Mouse (Mus musculus): ENCODE data around the gene Casp14. TPM values are rescaled to one million over a fixed set of nuclear protein-coding genes. Genes with fewer than 3 reads are reported as not detected.

Gene Casp14
- polyA plus RNA-seq (2015; fragmentation: Nextera tagmentation; extraction: Ambion mirVana) = 36.7 and 45.6 TPM in 2 replicates

- Histone ChIP-seq H3K9ac (no peak within 1 kb of the TSS), H3K4me3 (no peak within 1 kb of the TSS), H3K4me1 (no peaks in the 10 kb centered on the region), H3K9me3 (no peaks in the 10 kb centered on the region), H3K27ac (no peak within 1 kb of the TSS; the same call in none of the 2 replicates), H3K27me3 (no peaks in the 10 kb centered on the region), H3K4me2 (no peak within 1 kb of the TSS), H3K36me3 (no peaks in the 10 kb centered on the region)
- WGBS = 65% methylated on average over 11 of the region's 11 CpGs
- peak; percentile 60; the same call in 1 of the 2 replicates for ATAC-seq (ENCODE audit: insufficient number of reproducible peaks, low FRiP score, low TSS enrichment, low read depth)
Measured at GRCm38 (mm10) chr10:78718056-78718455, at the start of gene Casp14. Gene Casp14 (minus strand): TSS chr10:78718294.

DNA sequence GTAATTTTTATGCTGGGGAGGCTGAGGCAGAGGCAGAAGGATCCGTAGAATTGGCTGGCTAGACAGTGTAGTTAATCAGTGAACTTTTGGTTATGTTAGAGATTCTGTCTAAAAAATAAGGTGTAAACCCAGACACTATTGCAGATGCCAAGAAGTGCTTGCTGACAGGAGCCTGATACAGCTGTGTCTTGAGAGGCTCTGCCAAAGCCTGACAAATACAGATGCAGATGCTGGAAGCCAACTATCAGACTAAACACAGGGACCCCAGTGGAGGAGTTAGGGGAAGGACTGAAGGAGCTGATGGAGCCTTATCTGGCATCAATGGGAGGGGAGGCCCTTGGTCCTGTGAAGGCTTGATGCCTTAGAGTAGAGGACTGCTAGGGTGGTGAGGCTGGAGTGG is 47.5 kb upstream of the Casp14 start:
- no peak overlapping the region for H3K27ac ChIP-seq
- no peaks in the 10 kb centered on the region for H3K4me1 ChIP-seq
- no peak overlapping the region for H3K4me3 ChIP-seq
- WGBS = 53% methylated on average over 1 of the region's 1 CpGs
- H3K9ac ChIP-seq = no peak overlapping the region
- ATAC-seq (ENCODE audit: insufficient number of reproducible peaks, low FRiP score, low TSS enrichment, low read depth) = no peak
- no peaks in the 10 kb centered on the region for H3K36me3 ChIP-seq
- H3K9me3 ChIP-seq = no peaks in the 10 kb centered on the region
- no peak overlapping the region for H3K4me2 ChIP-seq
- no peaks in the 10 kb centered on the region for H3K27me3 ChIP-seq

DNA sequence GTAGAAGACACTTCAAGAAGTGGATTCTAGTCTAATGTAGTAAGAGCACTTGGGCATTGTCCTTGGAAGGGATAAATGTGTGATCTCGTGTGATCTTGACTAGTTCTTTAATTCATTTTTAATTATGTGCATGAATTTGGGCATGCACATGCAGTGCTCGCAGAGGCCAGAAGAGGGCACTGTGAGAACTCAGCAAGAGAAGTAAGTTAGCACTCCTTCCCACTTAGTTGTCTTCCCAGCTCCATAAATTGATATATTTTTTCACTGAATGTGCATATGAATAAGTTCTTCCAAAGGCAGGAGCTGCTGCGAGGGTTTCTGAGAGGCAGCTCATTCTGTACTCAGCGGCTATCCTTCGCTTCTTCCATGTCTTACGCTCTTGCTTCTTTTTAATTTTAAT is 37.9 kb upstream of the Casp14 start:
- Histone ChIP-seq H3K4me1 (peaks cover 5% of the 10 kb centered on the region; the same call in 1 of the 2 replicates), H3K4me2 (no peak overlapping the region), H3K27ac (no peak overlapping the region), H3K4me3 (no peak overlapping the region), H3K27me3 (no peaks in the 10 kb centered on the region), H3K9me3 (no peaks in the 10 kb centered on the region), H3K9ac (no peak overlapping the region), H3K36me3 (no peaks in the 10 kb centered on the region)
- no peak for ATAC-seq (ENCODE audit: insufficient number of reproducible peaks, low FRiP score, low TSS enrichment, low read depth)
- WGBS = 35% methylated on average over 6 of the region's 6 CpGs

DNA sequence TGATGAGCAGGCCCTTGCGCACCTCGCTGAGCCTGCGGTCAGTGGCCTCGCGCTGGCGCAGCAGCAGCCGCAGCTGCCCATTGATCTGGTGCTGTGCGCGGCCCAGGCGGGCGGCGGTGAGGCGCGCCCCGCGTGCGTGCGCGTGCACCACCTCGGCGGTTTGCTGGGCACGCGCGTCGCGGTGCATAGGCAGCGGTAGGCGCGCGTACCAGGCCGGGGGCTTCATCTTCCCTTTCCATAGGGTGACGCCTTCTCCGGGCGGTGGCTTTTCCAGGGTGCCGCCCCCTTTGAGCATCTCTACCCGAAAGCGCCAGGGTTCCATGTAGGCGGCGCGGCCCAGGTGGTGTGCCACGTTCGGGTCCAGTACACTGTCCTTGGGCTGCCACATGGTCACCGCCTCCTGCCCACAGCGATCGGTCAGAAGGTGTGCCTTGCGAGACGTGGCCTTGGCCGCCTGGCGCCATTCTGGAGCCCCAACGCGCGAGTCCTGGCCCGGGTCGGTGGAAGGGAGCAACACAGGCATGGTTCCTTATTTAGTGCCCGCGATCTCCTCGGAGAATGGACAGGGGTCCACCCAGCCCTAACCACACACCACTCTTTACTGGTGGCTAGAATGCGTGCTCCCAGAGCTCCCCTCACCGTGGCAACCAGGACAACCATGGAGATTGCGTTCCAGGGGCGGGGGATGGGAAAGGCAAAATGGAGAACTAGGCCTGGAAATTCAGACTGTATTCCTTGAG is 34.5 kb upstream of the Casp14 start, which contains the start of gene Ccdc105:
Gene Ccdc105 (minus strand): TSS at position 614 of the 740 bp plus-strand sequence.
- H3K4me1 ChIP-seq = peaks cover 9% of the 10 kb centered on the region; the same call in 1 of the 2 replicates
- H3K27ac ChIP-seq = peak within 1 kb of the TSS; percentile 63
- no peaks in the 10 kb centered on the region for H3K36me3 ChIP-seq
- peak; percentile 89 for ATAC-seq (ENCODE audit: insufficient number of reproducible peaks, low FRiP score, low TSS enrichment, low read depth)
- peak within 1 kb of the TSS; percentile 86 for H3K4me2 ChIP-seq
- WGBS = 2% methylated on average over 54 of the region's 61 CpGs
- no peaks in the 10 kb centered on the region for H3K9me3 ChIP-seq
- H3K27me3 ChIP-seq = no peaks in the 10 kb centered on the region
- H3K4me3 ChIP-seq = peak within 1 kb of the TSS; percentile 58
- H3K9ac ChIP-seq = peak within 1 kb of the TSS; percentile 48

GRCm38 (mm10) chr10:78748946-78749345 is 30.9 kb upstream of the Casp14 start:
- ATAC-seq (ENCODE audit: insufficient number of reproducible peaks, low FRiP score, low TSS enrichment, low read depth) = no peak

GRCm38 (mm10) chr10:78748161-78748560 is 30.1 kb upstream of the Casp14 start:
- Histone ChIP-seq H3K4me2 (no peak overlapping the region), H3K9me3 (no peaks in the 10 kb centered on the region), H3K4me3 (no peak overlapping the region), H3K4me1 (peaks cover 17% of the 10 kb centered on the region), H3K27me3 (no peaks in the 10 kb centered on the region), H3K36me3 (no peaks in the 10 kb centered on the region), H3K9ac (no peak overlapping the region), H3K27ac (no peak overlapping the region)
- WGBS = 80% methylated on average over 13 of the region's 13 CpGs
- ATAC-seq (ENCODE audit: insufficient number of reproducible peaks, low FRiP score, low TSS enrichment, low read depth) = no peak

More at GRCm38 (mm10) chr10:78748946-78749345, 30.9 kb upstream of the Casp14 start:
- Histone ChIP-seq H3K4me2 (no peak overlapping the region), H3K4me1 (peaks cover 17% of the 10 kb centered on the region), H3K27ac (no peak overlapping the region), H3K9ac (no peak overlapping the region), H3K4me3 (no peak overlapping the region), H3K27me3 (no peaks in the 10 kb centered on the region), H3K9me3 (no peaks in the 10 kb centered on the region), H3K36me3 (no peaks in the 10 kb centered on the region)
- 89% methylated on average over 6 of the region's 6 CpGs for WGBS

DNA sequence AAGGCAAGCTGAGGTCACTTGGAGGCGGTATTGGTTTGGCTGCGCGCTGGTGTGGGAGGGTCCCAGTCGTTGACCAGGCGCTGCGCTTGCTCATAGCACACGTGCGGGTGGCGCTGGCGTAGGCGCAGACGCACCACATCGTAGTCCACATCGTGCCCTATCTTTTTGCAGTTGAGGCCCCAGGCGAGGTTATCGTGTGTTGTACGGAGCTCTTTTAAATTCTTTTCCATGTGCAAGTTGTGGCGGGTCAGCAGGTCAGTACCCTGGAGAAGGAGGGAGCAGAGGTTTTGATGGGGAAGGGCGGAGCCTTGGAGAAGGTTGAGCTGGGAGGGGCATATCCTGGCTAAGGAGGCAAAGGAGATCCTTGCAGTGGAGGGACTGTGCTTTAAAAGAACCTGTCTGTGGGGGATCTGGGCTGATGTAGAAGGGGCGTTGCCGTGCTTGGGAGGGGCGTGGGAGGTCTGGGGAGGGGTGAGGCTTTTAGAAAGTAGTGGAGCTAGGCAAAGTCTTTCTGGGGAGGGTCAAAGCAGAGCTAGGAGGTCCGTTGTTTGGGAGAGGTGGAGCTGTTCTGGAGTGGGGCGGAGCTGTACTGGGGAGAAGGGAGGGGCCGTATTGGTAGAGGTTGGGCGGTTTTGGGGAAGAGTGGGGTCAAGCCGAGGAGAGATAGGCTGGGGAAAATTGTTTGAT is 29.1 kb upstream of the Casp14 start:
- ATAC-seq (ENCODE audit: insufficient number of reproducible peaks, low FRiP score, low TSS enrichment, low read depth) = peak; percentile 17; the same call in 1 of the 2 replicates
- Histone ChIP-seq H3K27ac (no peak overlapping the region), H3K9me3 (no peaks in the 10 kb centered on the region), H3K27me3 (no peaks in the 10 kb centered on the region), H3K4me1 (peaks cover 12% of the 10 kb centered on the region), H3K36me3 (no peaks in the 10 kb centered on the region), H3K4me2 (peak overlapping the region; percentile 70), H3K4me3 (peak overlapping the region; percentile 37), H3K9ac (no peak overlapping the region)
- 4% methylated on average over 27 of the region's 27 CpGs for whole genome bisulfite sequencing

GRCm38 (mm10) chr10:78745453-78746232 is 27.5 kb upstream of the Casp14 start:
- H3K36me3 ChIP-seq = no peaks in the 10 kb centered on the region
- no peaks in the 10 kb centered on the region for H3K27me3 ChIP-seq
- H3K4me3 ChIP-seq = no peak overlapping the region
- no peaks in the 10 kb centered on the region for H3K9me3 ChIP-seq
- ATAC-seq (ENCODE audit: insufficient number of reproducible peaks, low FRiP score, low TSS enrichment, low read depth) = 0 out of 2 replicates have a peak, but pooled peaks have one; percentile 37
- no peak overlapping the region for H3K4me2 ChIP-seq
- H3K27ac ChIP-seq = no peak overlapping the region
- H3K9ac ChIP-seq = no peak overlapping the region
- peaks cover 12% of the 10 kb centered on the region for H3K4me1 ChIP-seq
- WGBS = 23% methylated on average over 4 of the region's 4 CpGs

DNA sequence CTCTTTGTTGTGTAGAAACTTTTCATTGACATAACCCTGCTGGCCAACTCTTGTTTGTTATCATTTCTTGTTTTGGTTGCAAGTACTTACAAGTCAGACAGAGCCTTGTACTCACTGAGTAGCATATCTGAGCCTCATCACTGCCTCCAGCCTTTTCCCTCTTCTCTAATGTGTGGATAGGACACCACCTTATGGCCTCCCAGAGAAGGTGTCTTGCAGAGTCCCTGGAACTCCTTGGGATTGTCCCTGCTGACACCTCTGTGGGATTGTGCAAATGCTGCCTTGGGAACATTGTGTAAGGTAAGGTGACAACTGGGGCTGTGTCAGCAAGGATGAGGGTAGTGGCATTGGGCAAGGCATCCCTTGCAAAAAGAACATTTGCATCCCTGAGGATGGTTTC is 25.6 kb upstream of the Casp14 start:
- no peak overlapping the region for H3K4me2 ChIP-seq
- no peaks in the 10 kb centered on the region for H3K36me3 ChIP-seq
- ATAC-seq (ENCODE audit: insufficient number of reproducible peaks, low FRiP score, low TSS enrichment, low read depth) = no peak; the same call in 1 of the 2 replicates
- no peak overlapping the region for H3K27ac ChIP-seq
- no peaks in the 10 kb centered on the region for H3K9me3 ChIP-seq
- H3K4me3 ChIP-seq = no peak overlapping the region
- peaks cover 12% of the 10 kb centered on the region for H3K4me1 ChIP-seq
- no peak overlapping the region for H3K9ac ChIP-seq
- H3K27me3 ChIP-seq = no peaks in the 10 kb centered on the region

GRCm38 (mm10) chr10:78739821-78740220 is 21.7 kb upstream of the Casp14 start:
- Histone ChIP-seq H3K27ac (no peak overlapping the region), H3K9me3 (no peaks in the 10 kb centered on the region), H3K4me2 (no peak overlapping the region), H3K4me1 (no peaks in the 10 kb centered on the region), H3K27me3 (no peaks in the 10 kb centered on the region), H3K36me3 (no peaks in the 10 kb centered on the region), H3K4me3 (no peak overlapping the region), H3K9ac (no peak overlapping the region)
- WGBS = 79% methylated on average over 4 of the region's 4 CpGs
- no peak for ATAC-seq (ENCODE audit: insufficient number of reproducible peaks, low FRiP score, low TSS enrichment, low read depth)

GRCm38 (mm10) chr10:78727876-78728275 is 9.8 kb upstream of the Casp14 start:
- H3K4me1 ChIP-seq = peaks cover 4% of the 10 kb centered on the region; the same call in 1 of the 2 replicates
- no peaks in the 10 kb centered on the region for H3K36me3 ChIP-seq
- H3K9me3 ChIP-seq = no peaks in the 10 kb centered on the region
- H3K27me3 ChIP-seq = no peaks in the 10 kb centered on the region
- no peak overlapping the region for H3K4me2 ChIP-seq
- no peak overlapping the region for H3K9ac ChIP-seq
- ATAC-seq (ENCODE audit: insufficient number of reproducible peaks, low FRiP score, low TSS enrichment, low read depth) = no peak
- H3K4me3 ChIP-seq = no peak overlapping the region
- H3K27ac ChIP-seq = no peak overlapping the region
- WGBS = 67% methylated on average over 5 of the region's 5 CpGs
